Mouse (Mus musculus) CD4-positive helper T cell, adult 2 months (primary cell): ENCODE data around the gene Tle1.

Experiments used
- DNase-seq: peaks from one replicate; pipeline ENCODE4 v3.0.0-alpha.2; 2012; ENCODE audit warnings: low read depth, missing footprints, low spot score

Tle1 gene

GRCm38 (mm10) chr4:72165765-72166164 is 35.0 kb downstream of the Tle1 start:
- no peak for DNase-seq

GRCm38 (mm10) chr4:72162445-72163218 is 38.1 kb downstream of the Tle1 start:
- no peak for DNase-seq

- no peak for DNase-seq
These were observed 40.6 kb downstream of the Tle1 start for GRCm38 (mm10) chr4:72160102-72160511.

GRCm38 (mm10) chr4:72157931-72158371 is 42.8 kb downstream of the Tle1 start:
- no peak for DNase-seq

GRCm38 (mm10) chr4:72150460-72151131 is 50.1 kb downstream of the Tle1 start:
- DNase-seq = no peak

DNA sequence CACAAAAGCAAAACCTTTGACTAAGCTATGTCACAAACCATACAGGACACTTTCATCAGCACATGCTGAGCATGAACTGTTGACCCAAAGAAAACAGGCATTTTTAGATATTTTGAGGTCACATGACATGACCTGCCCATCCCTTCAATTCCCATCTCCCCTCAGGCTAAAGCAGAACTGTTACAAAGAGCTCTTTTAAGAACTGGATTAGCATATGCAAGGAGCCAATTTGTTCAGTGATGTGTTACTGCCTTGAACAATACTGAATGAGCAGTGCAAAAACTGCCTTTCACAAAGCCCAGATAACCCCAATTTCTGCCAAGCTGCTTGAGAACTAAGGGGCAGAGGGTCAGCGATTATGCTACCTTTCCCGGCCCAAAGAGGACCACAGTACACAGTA is 54.7 kb downstream of the Tle1 start:
- DNase-seq = no peak

DNA sequence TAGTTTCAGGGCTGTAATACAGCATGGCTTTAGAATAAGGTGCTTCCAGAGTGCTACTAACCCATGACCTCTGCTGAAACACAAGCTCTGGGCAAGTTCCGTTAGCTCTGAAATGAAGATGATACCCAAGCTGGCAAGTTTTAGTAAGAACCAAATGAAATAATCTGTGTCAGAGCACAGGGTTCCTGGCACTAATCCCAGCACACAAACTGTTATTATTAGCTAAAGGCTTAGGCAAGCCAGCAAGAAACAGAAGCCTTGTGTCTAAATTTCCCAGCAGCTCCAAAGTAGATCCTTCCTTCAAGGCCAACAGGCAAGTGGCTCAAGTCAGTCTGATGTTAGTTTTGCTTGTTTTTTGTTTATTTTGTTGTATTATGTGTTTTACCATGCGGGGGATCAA is 56.2 kb downstream of the Tle1 start:
- DNase-seq = no peak

- DNase-seq = no peak
These were observed 60.0 kb downstream of the Tle1 start for GRCm38 (mm10) chr4:72140706-72141105.

DNA sequence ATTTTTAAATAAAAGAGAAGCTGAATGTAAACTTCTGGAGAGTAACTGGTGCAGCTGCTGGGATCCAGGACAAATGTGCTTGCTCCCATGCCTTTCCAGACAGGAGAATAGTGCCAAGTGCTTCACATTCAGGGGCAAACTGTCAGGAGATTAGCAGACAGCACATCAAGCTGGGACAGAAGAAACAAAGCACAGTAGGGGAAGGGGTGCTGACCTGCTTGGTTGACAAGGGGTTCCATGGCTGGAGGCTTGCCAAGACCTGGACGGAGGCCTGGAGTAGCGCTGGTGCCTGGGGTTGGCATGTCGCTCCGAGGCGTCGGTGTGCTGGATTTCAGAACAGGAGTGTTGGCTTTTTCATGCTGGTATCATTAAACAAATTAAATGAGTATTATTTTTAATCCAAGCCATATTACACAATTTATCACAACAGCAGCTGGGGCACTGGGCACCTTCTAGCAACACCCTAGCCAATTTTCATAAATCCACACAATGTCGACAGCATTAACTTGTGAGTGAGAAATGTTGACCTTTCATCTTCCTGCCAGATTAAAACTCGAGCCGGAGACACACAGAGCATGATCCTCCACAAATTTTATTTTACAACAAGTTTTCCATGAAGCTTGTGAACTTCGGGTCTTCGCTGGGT is 61.1 kb downstream of the Tle1 start:
- DNase-seq = no peak

GRCm38 (mm10) chr4:72138264-72139080 is 62.2 kb downstream of the Tle1 start:
- DNase-seq = no peak

DNA sequence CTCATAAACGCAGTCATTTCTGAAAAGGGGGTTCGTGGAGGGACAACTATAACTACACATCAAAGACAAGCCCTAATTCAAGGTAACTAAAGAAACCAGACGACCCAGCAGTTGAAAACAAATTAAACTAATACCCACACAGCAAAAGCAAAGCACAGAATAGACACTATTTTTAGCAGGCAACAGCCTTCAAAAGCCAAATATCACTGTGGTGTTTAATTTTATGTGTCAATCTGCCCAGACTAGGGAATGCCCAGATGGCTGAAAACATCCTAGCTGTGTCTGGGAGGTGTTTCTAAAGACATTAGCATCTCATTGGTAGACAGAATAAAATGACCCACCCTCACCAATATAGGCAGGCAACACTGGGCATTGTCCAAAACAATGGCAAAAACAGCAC is 68.1 kb downstream of the Tle1 start:
- no peak for DNase-seq

DNA sequence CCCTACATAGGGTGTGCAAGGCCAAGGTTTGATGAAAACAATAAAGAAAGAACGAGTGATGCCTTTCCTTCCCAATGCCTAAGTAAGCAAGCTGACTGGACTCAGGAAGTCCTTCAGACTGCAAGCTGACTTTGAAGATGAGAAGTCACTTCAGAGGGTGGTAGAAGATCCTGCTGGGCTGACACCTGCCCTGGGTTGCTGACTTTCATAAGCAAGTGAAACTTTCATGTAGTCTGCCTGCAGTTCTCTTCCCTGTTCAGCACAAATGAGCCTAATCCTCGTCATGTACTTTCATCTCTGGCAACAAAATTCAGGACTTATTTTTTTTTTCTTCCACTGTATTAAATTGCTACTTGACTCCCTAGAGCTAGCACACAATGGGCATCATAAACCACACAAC is 73.1 kb downstream of the Tle1 start:
- DNase-seq = no peak

GRCm38 (mm10) chr4:72124790-72125189 is 75.9 kb downstream of the Tle1 start:
- DNase-seq = no peak

DNA sequence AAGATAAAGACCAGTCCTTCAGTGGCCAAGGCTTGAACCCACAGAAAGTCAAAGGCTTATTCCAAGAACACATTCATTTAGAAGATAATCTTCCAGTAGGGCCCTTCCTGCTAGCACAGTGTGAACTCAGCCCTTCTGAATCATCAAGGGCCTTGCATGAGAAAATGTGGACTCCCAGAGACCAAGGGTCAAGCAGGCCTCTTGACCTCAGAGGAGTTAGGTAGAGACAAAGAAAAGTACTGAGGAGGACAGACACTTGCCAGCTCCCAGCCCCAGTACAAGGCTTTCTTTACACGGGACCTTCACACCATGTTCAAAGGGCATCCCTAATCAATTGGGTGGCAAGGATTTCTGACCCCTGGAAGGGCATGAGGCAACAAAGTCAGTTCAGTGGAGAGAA is 77.9 kb downstream of the Tle1 start:
- no peak for DNase-seq

DNA sequence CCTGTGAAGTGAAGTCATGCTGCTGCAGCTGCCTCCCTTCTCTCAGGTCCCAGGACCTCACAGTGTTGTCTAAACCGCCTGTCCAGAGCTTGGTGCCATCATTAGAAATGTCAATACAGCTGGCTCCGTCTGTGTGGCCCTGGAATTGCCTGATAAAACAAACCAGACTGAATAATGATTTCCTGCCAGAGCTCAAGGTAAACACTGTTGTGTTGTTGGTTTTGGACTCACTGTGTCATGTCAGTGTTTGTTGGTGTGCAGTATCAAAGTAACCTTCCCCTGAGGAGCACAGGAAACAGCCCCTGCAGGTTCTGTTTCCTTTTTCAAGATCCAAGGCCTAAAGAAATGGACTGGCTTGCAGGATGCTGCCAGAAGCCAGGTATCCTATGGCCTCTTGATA is 78.4 kb downstream of the Tle1 start:
- DNase-seq = no peak

DNA sequence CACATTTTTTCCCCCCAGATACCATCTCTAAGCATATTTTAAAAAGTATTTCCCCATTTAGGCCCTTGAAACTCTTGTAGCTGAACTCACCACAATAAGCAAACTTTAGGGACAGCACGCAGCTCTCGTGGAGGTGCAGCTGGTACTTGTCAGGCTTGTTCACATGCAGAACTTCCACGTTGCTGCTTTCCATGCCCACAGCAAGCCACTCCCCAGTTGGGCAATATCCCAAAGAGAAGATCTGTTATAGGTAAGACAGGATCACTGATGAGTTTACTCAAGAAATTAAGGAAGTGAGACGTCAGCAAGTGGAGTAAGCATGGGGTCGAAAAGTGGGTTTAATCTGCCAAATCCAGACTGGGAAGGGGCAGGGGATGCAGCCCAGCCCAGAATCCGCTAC is 80.7 kb downstream of the Tle1 start:
- no peak for DNase-seq

DNA sequence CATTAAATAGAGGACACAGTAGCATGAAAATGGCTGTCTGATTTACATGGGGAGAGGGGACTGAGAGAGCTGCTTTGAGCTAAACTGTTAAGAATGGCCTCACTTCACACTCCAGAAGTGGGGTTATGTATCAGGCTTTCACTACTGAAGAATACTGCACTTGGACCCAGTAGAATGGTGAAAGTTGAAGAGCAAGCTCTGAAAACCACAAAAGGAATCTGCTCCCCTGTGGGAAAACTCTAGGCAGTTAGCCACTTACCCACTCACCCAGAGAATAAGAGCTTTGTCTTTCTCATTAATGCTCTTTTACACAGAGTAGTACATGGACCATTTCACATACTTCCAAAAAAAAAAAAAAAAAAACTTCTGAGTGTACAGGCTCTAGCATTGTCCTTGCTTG is 95.0 kb downstream of the Tle1 start:
- no peak for DNase-seq

GRCm38 (mm10) chr4:72104186-72104585 is 96.5 kb downstream of the Tle1 start:
- DNase-seq = no peak

DNA sequence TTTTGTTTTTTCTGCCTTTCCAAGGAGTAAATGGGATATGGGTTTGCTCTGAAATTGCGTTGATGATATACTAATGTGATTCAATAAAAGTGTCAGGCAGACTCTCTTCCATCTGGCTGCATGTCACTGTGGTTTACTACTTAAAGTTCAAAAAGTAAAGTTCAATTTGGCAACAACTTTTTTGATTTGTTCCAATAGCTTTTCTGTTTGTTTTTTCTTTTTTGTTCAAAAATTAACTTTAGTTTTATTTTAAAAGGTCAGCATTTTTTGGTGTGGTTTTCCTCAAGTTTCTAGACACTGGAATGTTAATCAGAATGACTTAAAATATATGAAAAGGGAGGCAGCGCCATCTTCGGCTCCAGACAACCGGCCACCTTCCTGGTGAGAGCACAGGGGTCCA is 112.9 kb downstream of the Tle1 start:
- no peak for DNase-seq

DNA sequence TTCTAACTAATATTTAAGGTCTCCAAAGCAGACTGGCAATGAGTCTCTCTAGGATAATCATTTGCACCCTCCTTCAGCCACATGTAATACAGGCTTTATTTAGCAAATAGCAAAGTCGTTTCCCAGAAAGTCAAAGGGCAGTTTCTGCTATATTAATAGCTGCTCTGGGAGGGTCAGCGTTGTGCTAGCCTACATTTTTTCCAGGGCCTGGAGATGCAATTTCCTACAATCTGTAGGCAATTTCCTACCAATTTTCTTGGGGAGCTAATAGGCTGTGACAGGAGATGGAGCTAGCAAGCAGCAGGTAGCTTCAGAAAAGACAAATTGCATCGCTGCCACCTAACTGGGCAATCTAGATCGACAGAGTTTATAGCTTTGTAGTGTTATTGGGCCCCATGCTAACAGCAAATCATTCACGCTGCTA is 131.6 kb downstream of the Tle1 start:
- no peak for DNase-seq

DNA sequence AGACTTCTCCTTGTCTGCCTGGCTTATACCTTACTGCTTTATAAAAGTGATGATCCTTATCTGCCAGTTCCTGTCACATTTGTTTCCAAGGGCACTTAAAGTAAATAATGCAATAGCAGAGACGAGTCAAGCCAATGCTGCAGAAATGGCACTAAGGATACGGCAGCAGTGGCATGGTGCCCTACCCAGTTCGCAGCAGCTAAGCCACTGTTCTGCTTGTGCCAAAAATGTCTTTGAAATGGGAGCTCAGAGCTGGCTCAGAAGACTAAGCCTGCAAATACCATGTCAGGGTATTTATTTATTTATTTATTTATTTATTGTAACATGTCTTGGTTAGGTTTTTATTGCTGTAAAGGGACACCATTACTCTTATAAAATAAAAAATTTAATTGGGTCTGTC is 132.8 kb downstream of the Tle1 start:
- no peak for DNase-seq
